Mouse (Mus musculus): Measurements from ENCODE around the gene Pld6. TPM values are rescaled to one million over a fixed set of nuclear protein-coding genes. Genes with fewer than 3 reads are reported as not detected.

The Pld6 gene
- polyA plus RNA-seq, 1 experiment from 2014 or later, result 7.9 TPM

GRCm38 (mm10) chr11:59800412-59800811 lies 13.0 kb upstream of the Pld6 start:
- Histone ChIP-seq H3K27ac (ENCODE audit: low read length) (no peak overlapping the region), H3K4me2 (ENCODE audit: low read depth, low read length) (no peak overlapping the region), H3K9me3 (ENCODE audit: control insufficient read depth, low read length) (no peaks in the 10 kb centered on the region), H3K4me1 (replicated peaks; ENCODE audit: control insufficient read depth, insufficient read depth, low read length) (no peaks in the 10 kb centered on the region), H3K4me3 (ENCODE audit: low read length) (no peak overlapping the region), H3K9ac (ENCODE audit: low read length) (no peak overlapping the region), H3K27me3 (ENCODE audit: control insufficient read depth, insufficient read depth, low read depth, low read length) (no peaks in the 10 kb centered on the region), H3K36me3 (ENCODE audit: control insufficient read depth, insufficient read depth, low read length) (peaks cover 52% of the 10 kb centered on the region)
- ATAC-seq (ENCODE audit: low read depth), result no peak
- 91% methylated on average over 10 of the region's 10 CpGs for WGBS

GRCm38 (mm10) chr11:59793390-59793789 lies 5.9 kb upstream of the Pld6 start:
- Histone ChIP-seq H3K27ac (ENCODE audit: low read length) (no peak overlapping the region), H3K4me3 (ENCODE audit: low read length) (no peak overlapping the region), H3K9me3 (ENCODE audit: control insufficient read depth, low read length) (no peaks in the 10 kb centered on the region), H3K4me1 (replicated peaks; ENCODE audit: control insufficient read depth, insufficient read depth, low read length) (peaks cover 3% of the 10 kb centered on the region; the same call in 1 of the 2 replicates), H3K27me3 (ENCODE audit: control insufficient read depth, insufficient read depth, low read depth, low read length) (no peaks in the 10 kb centered on the region), H3K9ac (ENCODE audit: low read length) (no peak overlapping the region), H3K4me2 (ENCODE audit: low read depth, low read length) (no peak overlapping the region), H3K36me3 (ENCODE audit: control insufficient read depth, insufficient read depth, low read length) (peaks cover 31% of the 10 kb centered on the region)
- ATAC-seq (ENCODE audit: low read depth), result peak; percentile 72; the same call in 1 of the 2 replicates
- WGBS, result 68% methylated on average over 6 of the region's 6 CpGs

- peaks cover 14% of the 10 kb centered on the region for H3K4me1 ChIP-seq (replicated peaks; ENCODE audit: control insufficient read depth, insufficient read depth, low read length)
- 78% methylated on average over 1 of the region's 1 CpGs for WGBS
- H3K27me3 ChIP-seq (ENCODE audit: control insufficient read depth, insufficient read depth, low read depth, low read length), result no peaks in the 10 kb centered on the region
- H3K36me3 ChIP-seq (ENCODE audit: control insufficient read depth, insufficient read depth, low read length), result peaks cover 10% of the 10 kb centered on the region
- no peak overlapping the region for H3K4me2 ChIP-seq (ENCODE audit: low read depth, low read length)
- no peak overlapping the region for H3K4me3 ChIP-seq (ENCODE audit: low read length)
- no peak overlapping the region for H3K9ac ChIP-seq (ENCODE audit: low read length)
- no peak overlapping the region for H3K27ac ChIP-seq (ENCODE audit: low read length)
- no peaks in the 10 kb centered on the region for H3K9me3 ChIP-seq (ENCODE audit: control insufficient read depth, low read length)
- no peak for ATAC-seq (ENCODE audit: low read depth)
Measured at GRCm38 (mm10) chr11:59789311-59789710, 1.9 kb upstream of the Pld6 start.

- no peaks in the 10 kb centered on the region for H3K9me3 ChIP-seq (ENCODE audit: control insufficient read depth, low read length)
- WGBS, result 34% methylated on average over 15 of the region's 15 CpGs
- peak overlapping the region; percentile 91 for H3K4me2 ChIP-seq (ENCODE audit: low read depth, low read length)
- peak overlapping the region; percentile 53 for H3K4me3 ChIP-seq (ENCODE audit: low read length)
- H3K27ac ChIP-seq (ENCODE audit: low read length), result peak overlapping the region; percentile 43
- ATAC-seq (ENCODE audit: low read depth), result peak; percentile 39
- H3K4me1 ChIP-seq (replicated peaks; ENCODE audit: control insufficient read depth, insufficient read depth, low read length), result peaks cover 11% of the 10 kb centered on the region
- no peaks in the 10 kb centered on the region for H3K27me3 ChIP-seq (ENCODE audit: control insufficient read depth, insufficient read depth, low read depth, low read length)
- peaks cover under 1% of the 10 kb centered on the region; the same call in 1 of the 2 replicates for H3K36me3 ChIP-seq (ENCODE audit: control insufficient read depth, insufficient read depth, low read length)
- H3K9ac ChIP-seq (ENCODE audit: low read length), result peak overlapping the region; percentile 61
Measured at GRCm38 (mm10) chr11:59786444-59787198, 824 bp downstream of the Pld6 start.

- Histone ChIP-seq H3K27ac (ENCODE audit: low read length) (no peak overlapping the region), H3K4me3 (ENCODE audit: low read length) (no peak overlapping the region), H3K9me3 (ENCODE audit: control insufficient read depth, low read length) (no peaks in the 10 kb centered on the region), H3K9ac (ENCODE audit: low read length) (no peak overlapping the region), H3K36me3 (ENCODE audit: control insufficient read depth, insufficient read depth, low read length) (peaks cover 2% of the 10 kb centered on the region; the same call in 1 of the 2 replicates), H3K4me2 (ENCODE audit: low read depth, low read length) (no peak overlapping the region), H3K4me1 (replicated peaks; ENCODE audit: control insufficient read depth, insufficient read depth, low read length) (peaks cover 11% of the 10 kb centered on the region), H3K27me3 (ENCODE audit: control insufficient read depth, insufficient read depth, low read depth, low read length) (no peaks in the 10 kb centered on the region)
- ATAC-seq (ENCODE audit: low read depth), result peak; percentile 43
- WGBS, result 59% methylated on average over 6 of the region's 6 CpGs
Measured at GRCm38 (mm10) chr11:59783591-59783990, 3.9 kb downstream of the Pld6 start.

- Histone ChIP-seq H3K4me3 (ENCODE audit: low read length) (no peak overlapping the region), H3K27ac (ENCODE audit: low read length) (no peak overlapping the region), H3K4me2 (ENCODE audit: low read depth, low read length) (no peak overlapping the region), H3K27me3 (ENCODE audit: control insufficient read depth, insufficient read depth, low read depth, low read length) (no peaks in the 10 kb centered on the region), H3K36me3 (ENCODE audit: control insufficient read depth, insufficient read depth, low read length) (peaks cover 13% of the 10 kb centered on the region), H3K9me3 (ENCODE audit: control insufficient read depth, low read length) (no peaks in the 10 kb centered on the region), H3K4me1 (replicated peaks; ENCODE audit: control insufficient read depth, insufficient read depth, low read length) (peaks cover 8% of the 10 kb centered on the region), H3K9ac (ENCODE audit: low read length) (no peak overlapping the region)
- no peak for ATAC-seq (ENCODE audit: low read depth)
- 77% methylated on average over 7 of the region's 7 CpGs for WGBS
Measured at GRCm38 (mm10) chr11:59782091-59782590, 5.3 kb downstream of the Pld6 start.

GRCm38 (mm10) chr11:59780241-59780640 lies 7.2 kb downstream of the Pld6 start:
- WGBS, result 72% methylated on average over 4 of the region's 4 CpGs
- H3K27me3 ChIP-seq (ENCODE audit: control insufficient read depth, insufficient read depth, low read depth, low read length), result no peaks in the 10 kb centered on the region
- no peak overlapping the region for H3K9ac ChIP-seq (ENCODE audit: low read length)
- H3K27ac ChIP-seq (ENCODE audit: low read length), result no peak overlapping the region
- peaks cover 27% of the 10 kb centered on the region for H3K36me3 ChIP-seq (ENCODE audit: control insufficient read depth, insufficient read depth, low read length)
- no peaks in the 10 kb centered on the region for H3K9me3 ChIP-seq (ENCODE audit: control insufficient read depth, low read length)
- no peak overlapping the region for H3K4me2 ChIP-seq (ENCODE audit: low read depth, low read length)
- H3K4me3 ChIP-seq (ENCODE audit: low read length), result no peak overlapping the region
- no peaks in the 10 kb centered on the region for H3K4me1 ChIP-seq (replicated peaks; ENCODE audit: control insufficient read depth, insufficient read depth, low read length)
- ATAC-seq (ENCODE audit: low read depth), result no peak

- H3K9ac ChIP-seq (ENCODE audit: low read length), result no peak overlapping the region
- no peak overlapping the region for H3K4me2 ChIP-seq (ENCODE audit: low read depth, low read length)
- H3K9me3 ChIP-seq (ENCODE audit: control insufficient read depth, low read length), result no peaks in the 10 kb centered on the region
- WGBS, result 60% methylated on average over 4 of the region's 4 CpGs
- peak; percentile 35 for ATAC-seq (ENCODE audit: low read depth)
- no peak overlapping the region for H3K4me3 ChIP-seq (ENCODE audit: low read length)
- H3K4me1 ChIP-seq (replicated peaks; ENCODE audit: control insufficient read depth, insufficient read depth, low read length), result no peaks in the 10 kb centered on the region
- H3K36me3 ChIP-seq (ENCODE audit: control insufficient read depth, insufficient read depth, low read length), result peaks cover 31% of the 10 kb centered on the region
- H3K27ac ChIP-seq (ENCODE audit: low read length), result peak overlapping the region; percentile 64
- H3K27me3 ChIP-seq (ENCODE audit: control insufficient read depth, insufficient read depth, low read depth, low read length), result no peaks in the 10 kb centered on the region
Measured at GRCm38 (mm10) chr11:59779406-59779805, 8.0 kb downstream of the Pld6 start.

GRCm38 (mm10) chr11:59778874-59779223 lies 8.6 kb downstream of the Pld6 start:
- H3K27ac ChIP-seq (ENCODE audit: low read length), result peak overlapping the region; percentile 64
- H3K27me3 ChIP-seq (ENCODE audit: control insufficient read depth, insufficient read depth, low read depth, low read length), result no peaks in the 10 kb centered on the region
- H3K36me3 ChIP-seq (ENCODE audit: control insufficient read depth, insufficient read depth, low read length), result peaks cover 36% of the 10 kb centered on the region
- peak; percentile 34 for ATAC-seq (ENCODE audit: low read depth)
- no peaks in the 10 kb centered on the region for H3K4me1 ChIP-seq (replicated peaks; ENCODE audit: control insufficient read depth, insufficient read depth, low read length)
- H3K9me3 ChIP-seq (ENCODE audit: control insufficient read depth, low read length), result no peaks in the 10 kb centered on the region
- WGBS, result 83% methylated on average over 1 of the region's 1 CpGs
- H3K9ac ChIP-seq (ENCODE audit: low read length), result no peak overlapping the region
- no peak overlapping the region for H3K4me3 ChIP-seq (ENCODE audit: low read length)
- H3K4me2 ChIP-seq (ENCODE audit: low read depth, low read length), result no peak overlapping the region
